Mouse (Mus musculus): Measurements from ENCODE around the gene Mcu. TPM values are rescaled to one million over a fixed set of nuclear protein-coding genes. Genes with fewer than 3 reads are reported as not detected.

The Mcu gene
- polyA plus RNA-seq, 1 experiment from 2014 or later: 65.2 TPM

- no peak for ATAC-seq
- WGBS: 82% methylated on average over 7 of the region's 7 CpGs
These were observed 27.1 kb downstream of the Mcu start for GRCm38 (mm10) chr10:59589420-59589819.

GRCm38 (mm10) chr10:59588135-59588534 lies 28.4 kb downstream of the Mcu start:
- Histone ChIP-seq H3K9me3 (ENCODE audit: control insufficient read depth) (no peaks in the 10 kb centered on the region), H3K27ac (ENCODE audit: low read depth, low read length) (no peak overlapping the region), H3K36me3 (ENCODE audit: control insufficient read depth, insufficient read depth) (peaks cover 14% of the 10 kb centered on the region; the same call in 1 of the 2 replicates), H3K9ac (ENCODE audit: low read depth, low read length) (no peak overlapping the region), H3K27me3 (replicated peaks; ENCODE audit: control insufficient read depth, insufficient read depth, low read length) (no peaks in the 10 kb centered on the region), H3K4me2 (replicated peaks; ENCODE audit: low read depth) (no peak overlapping the region), H3K4me3 (ENCODE audit: low read depth, low read length) (no peak overlapping the region), H3K4me1 (replicated peaks; ENCODE audit: control insufficient read depth, insufficient read depth, low read length) (no peaks in the 10 kb centered on the region)
- WGBS: 89% methylated on average over 7 of the region's 7 CpGs
- ATAC-seq: no peak
- TF ChIP-seq CTCF (IDR thresholded peaks at IDR 0.05; ENCODE audit: low read depth): no peak

More at GRCm38 (mm10) chr10:59589420-59589819, 27.1 kb downstream of the Mcu start:
- Histone ChIP-seq H3K36me3 (ENCODE audit: control insufficient read depth, insufficient read depth) (peaks cover 9% of the 10 kb centered on the region; the same call in 1 of the 2 replicates), H3K9ac (ENCODE audit: low read depth, low read length) (no peak overlapping the region), H3K4me2 (replicated peaks; ENCODE audit: low read depth) (no peak overlapping the region), H3K4me1 (replicated peaks; ENCODE audit: control insufficient read depth, insufficient read depth, low read length) (no peaks in the 10 kb centered on the region), H3K27ac (ENCODE audit: low read depth, low read length) (no peak overlapping the region), H3K27me3 (replicated peaks; ENCODE audit: control insufficient read depth, insufficient read depth, low read length) (no peaks in the 10 kb centered on the region), H3K9me3 (ENCODE audit: control insufficient read depth) (no peaks in the 10 kb centered on the region), H3K4me3 (ENCODE audit: low read depth, low read length) (no peak overlapping the region)
- no peak for TF ChIP-seq CTCF (IDR thresholded peaks at IDR 0.05; ENCODE audit: low read depth)

GRCm38 (mm10) chr10:59586821-59587220 lies 29.7 kb downstream of the Mcu start:
- WGBS: 66% methylated on average over 15 of the region's 15 CpGs
- Histone ChIP-seq H3K27me3 (replicated peaks; ENCODE audit: control insufficient read depth, insufficient read depth, low read length) (no peaks in the 10 kb centered on the region), H3K4me2 (replicated peaks; ENCODE audit: low read depth) (no peak overlapping the region), H3K4me1 (replicated peaks; ENCODE audit: control insufficient read depth, insufficient read depth, low read length) (no peaks in the 10 kb centered on the region), H3K9me3 (ENCODE audit: control insufficient read depth) (no peaks in the 10 kb centered on the region), H3K9ac (ENCODE audit: low read depth, low read length) (no peak overlapping the region), H3K4me3 (ENCODE audit: low read depth, low read length) (no peak overlapping the region), H3K36me3 (ENCODE audit: control insufficient read depth, insufficient read depth) (peaks cover 19% of the 10 kb centered on the region; the same call in 1 of the 2 replicates), H3K27ac (ENCODE audit: low read depth, low read length) (no peak overlapping the region)
- ATAC-seq: no peak
- no peak for TF ChIP-seq CTCF (IDR thresholded peaks at IDR 0.05; ENCODE audit: low read depth)

DNA sequence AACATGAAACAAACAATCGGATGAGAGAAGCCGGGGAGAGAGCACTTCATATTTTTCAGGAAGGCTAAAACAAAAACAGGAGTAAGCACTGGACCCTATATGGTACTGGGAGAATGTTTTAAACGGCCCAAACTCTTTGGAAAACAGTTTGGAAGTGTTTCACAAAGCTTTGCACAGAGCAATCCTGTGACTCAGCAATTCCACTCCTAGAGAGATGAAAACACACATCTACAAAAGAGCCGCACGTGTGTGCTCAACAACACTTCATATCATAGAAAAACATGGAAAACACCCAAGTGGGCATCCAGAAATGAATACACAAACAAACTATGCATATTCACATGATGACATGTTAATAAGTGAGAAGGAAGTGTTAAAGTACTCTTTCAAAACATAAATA lies 30.9 kb downstream of the Mcu start:
- no peak for ATAC-seq
- Histone ChIP-seq H3K4me1 (replicated peaks; ENCODE audit: control insufficient read depth, insufficient read depth, low read length) (0 out of 2 replicates have a peak, but pooled peaks cover 3% of the 10 kb centered on the region), H3K9ac (ENCODE audit: low read depth, low read length) (no peak overlapping the region), H3K4me3 (ENCODE audit: low read depth, low read length) (no peak overlapping the region), H3K9me3 (ENCODE audit: control insufficient read depth) (no peaks in the 10 kb centered on the region), H3K27me3 (replicated peaks; ENCODE audit: control insufficient read depth, insufficient read depth, low read length) (no peaks in the 10 kb centered on the region), H3K36me3 (ENCODE audit: control insufficient read depth, insufficient read depth) (peaks cover 19% of the 10 kb centered on the region; the same call in 1 of the 2 replicates), H3K27ac (ENCODE audit: low read depth, low read length) (no peak overlapping the region), H3K4me2 (replicated peaks; ENCODE audit: low read depth) (no peak overlapping the region)
- no peak for TF ChIP-seq CTCF (IDR thresholded peaks at IDR 0.05; ENCODE audit: low read depth)
- WGBS: 87% methylated on average over 5 of the region's 5 CpGs

- no peak for ATAC-seq
- Histone ChIP-seq H3K27me3 (replicated peaks; ENCODE audit: control insufficient read depth, insufficient read depth, low read length) (no peaks in the 10 kb centered on the region), H3K4me3 (ENCODE audit: low read depth, low read length) (no peak overlapping the region), H3K27ac (ENCODE audit: low read depth, low read length) (no peak overlapping the region), H3K4me2 (replicated peaks; ENCODE audit: low read depth) (no peak overlapping the region), H3K9me3 (ENCODE audit: control insufficient read depth) (no peaks in the 10 kb centered on the region), H3K4me1 (replicated peaks; ENCODE audit: control insufficient read depth, insufficient read depth, low read length) (0 out of 2 replicates have a peak, but pooled peaks cover 3% of the 10 kb centered on the region), H3K36me3 (ENCODE audit: control insufficient read depth, insufficient read depth) (peaks cover 10% of the 10 kb centered on the region; the same call in 1 of the 2 replicates), H3K9ac (ENCODE audit: low read depth, low read length) (no peak overlapping the region)
- TF ChIP-seq CTCF (IDR thresholded peaks at IDR 0.05; ENCODE audit: low read depth): no peak
- WGBS: 100% methylated on average over 1 of the region's 1 CpGs
These were observed 34.5 kb downstream of the Mcu start for GRCm38 (mm10) chr10:59581826-59582543.

DNA sequence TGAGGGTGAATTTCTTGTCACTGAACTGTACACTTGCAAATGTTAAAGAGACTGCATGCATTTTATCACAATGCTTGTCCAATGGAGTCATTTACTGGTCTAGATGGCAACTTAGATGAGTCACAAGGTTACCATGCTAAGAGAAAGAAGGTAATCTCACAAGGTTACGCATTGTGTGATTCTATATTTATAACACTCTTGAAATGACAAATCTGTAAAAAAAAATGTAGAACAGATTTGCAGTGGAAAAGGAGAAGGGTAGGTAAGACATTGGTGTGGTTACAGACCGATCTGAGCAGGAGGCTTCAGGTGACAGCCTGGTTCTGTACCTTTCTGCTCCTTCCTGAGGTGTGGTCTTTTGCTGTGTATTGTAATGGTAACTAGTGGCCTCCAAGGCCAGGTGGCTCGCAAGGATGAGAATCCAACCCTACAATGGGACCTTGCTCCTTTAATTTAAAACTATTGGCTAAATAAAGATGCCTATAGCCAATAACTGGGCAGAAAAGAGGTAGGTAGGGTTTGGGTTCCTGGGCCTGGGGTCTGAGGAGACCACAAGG lies 35.8 kb downstream of the Mcu start:
- Histone ChIP-seq H3K36me3 (ENCODE audit: control insufficient read depth, insufficient read depth) (peaks cover 10% of the 10 kb centered on the region; the same call in 1 of the 2 replicates), H3K27ac (ENCODE audit: low read depth, low read length) (peak overlapping the region; percentile 11; the same call in 1 of the 2 replicates), H3K4me2 (replicated peaks; ENCODE audit: low read depth) (no peak overlapping the region), H3K4me3 (ENCODE audit: low read depth, low read length) (no peak overlapping the region), H3K4me1 (replicated peaks; ENCODE audit: control insufficient read depth, insufficient read depth, low read length) (peaks cover 11% of the 10 kb centered on the region), H3K9me3 (ENCODE audit: control insufficient read depth) (no peaks in the 10 kb centered on the region), H3K27me3 (replicated peaks; ENCODE audit: control insufficient read depth, insufficient read depth, low read length) (no peaks in the 10 kb centered on the region), H3K9ac (ENCODE audit: low read depth, low read length) (no peak overlapping the region)
- ATAC-seq: no peak
- no peak for TF ChIP-seq CTCF (IDR thresholded peaks at IDR 0.05; ENCODE audit: low read depth)
- 74% methylated on average over 3 of the region's 3 CpGs for WGBS

Measured in intestine, postnatal 0 days (tissue).